Mouse (Mus musculus): ENCODE measurements around the gene Lzts3.

Gene Lzts3

GRCm38 (mm10) chr2:130634739-130635411, 7.7 kb downstream of the Lzts3 start:
- DNase-seq = peak; percentile 66

DNA sequence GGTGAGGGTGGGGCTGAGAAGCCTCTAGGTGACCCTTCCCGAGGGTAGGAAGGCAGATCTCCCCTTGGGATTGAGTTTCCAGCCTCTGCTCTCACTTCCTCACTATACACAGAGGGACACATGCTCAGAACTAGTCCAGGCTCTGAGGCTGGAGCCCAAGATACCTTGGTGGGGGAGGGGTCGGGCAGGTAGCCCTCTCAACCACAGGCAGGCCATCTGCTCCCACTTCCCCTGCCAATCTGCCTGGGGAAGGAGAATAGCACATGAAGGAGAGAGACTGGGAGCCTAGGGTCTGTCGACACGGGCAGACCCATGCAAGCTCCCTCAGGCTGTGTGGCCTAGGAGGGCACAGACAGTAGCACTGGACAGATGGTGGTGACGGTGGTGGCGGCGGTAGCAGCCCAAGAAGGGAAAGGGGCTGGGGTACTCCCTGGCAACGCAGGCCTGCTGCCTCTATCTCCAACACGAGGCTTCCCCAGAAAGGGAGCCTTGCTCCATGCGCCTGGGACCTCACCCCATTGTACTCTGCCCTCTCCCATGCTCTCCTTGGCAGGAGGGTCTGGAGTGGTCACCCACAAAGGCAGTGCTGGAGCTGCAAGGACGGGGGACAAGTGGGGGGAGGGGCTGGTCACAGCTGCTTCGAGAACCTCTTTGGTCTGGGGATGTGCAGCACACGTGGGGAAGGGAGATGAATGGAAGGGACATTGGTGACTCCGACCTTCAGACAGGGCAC, 8.4 kb downstream of the Lzts3 start:
- DNase-seq = peak; percentile 91

DNA sequence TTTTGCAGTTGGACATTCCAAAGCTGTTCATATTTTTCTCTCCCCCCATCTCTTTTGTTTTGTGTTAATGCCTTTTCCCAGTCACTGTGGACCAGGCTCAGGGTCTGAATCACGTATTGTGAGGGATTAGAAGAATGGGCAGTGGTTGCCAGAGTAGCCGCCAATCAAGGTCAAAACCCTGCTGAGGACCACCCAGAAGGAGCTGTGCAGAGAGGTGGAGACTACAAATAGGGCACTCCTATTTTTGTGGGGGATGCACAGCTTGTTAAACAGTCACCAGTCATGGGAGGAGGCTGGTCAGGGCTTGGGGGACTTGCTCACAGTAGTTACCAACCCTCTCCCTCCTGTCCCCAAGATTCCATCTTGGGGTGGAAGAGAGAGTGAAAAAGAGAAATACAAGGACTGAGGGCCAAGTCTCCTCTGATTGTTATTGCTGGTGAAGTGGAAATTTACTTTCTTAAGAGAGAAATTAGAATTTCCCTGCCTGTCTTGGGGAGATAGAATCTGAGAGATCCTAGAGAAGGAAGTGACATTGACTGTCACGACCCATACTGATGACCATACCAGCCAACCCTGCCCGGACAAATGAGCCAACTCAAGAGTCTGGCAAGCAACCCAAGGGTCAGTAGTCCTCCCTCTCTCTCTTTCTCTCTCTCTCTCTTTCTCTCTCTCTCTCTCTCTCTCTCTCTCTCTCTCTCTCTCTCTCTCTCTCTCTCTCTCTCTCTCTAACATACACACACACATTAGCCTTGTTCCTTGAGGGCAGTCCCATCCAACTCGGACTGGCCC, 9.5 kb downstream of the Lzts3 start:
- DNase-seq = peak; percentile 38

GRCm38 (mm10) chr2:130632416-130632815, 10.2 kb downstream of the Lzts3 start:
- peak; percentile 39 for DNase-seq

GRCm38 (mm10) chr2:130629839-130630203, 12.8 kb downstream of the Lzts3 start, which contains the start of the genes Fastkd5 and Ubox5:
Gene Fastkd5, minus strand, starts transcription at chr2:130630027.
Gene Ubox5, minus strand, starts transcription at chr2:130630038.
- peak; percentile 86 for DNase-seq

DNA sequence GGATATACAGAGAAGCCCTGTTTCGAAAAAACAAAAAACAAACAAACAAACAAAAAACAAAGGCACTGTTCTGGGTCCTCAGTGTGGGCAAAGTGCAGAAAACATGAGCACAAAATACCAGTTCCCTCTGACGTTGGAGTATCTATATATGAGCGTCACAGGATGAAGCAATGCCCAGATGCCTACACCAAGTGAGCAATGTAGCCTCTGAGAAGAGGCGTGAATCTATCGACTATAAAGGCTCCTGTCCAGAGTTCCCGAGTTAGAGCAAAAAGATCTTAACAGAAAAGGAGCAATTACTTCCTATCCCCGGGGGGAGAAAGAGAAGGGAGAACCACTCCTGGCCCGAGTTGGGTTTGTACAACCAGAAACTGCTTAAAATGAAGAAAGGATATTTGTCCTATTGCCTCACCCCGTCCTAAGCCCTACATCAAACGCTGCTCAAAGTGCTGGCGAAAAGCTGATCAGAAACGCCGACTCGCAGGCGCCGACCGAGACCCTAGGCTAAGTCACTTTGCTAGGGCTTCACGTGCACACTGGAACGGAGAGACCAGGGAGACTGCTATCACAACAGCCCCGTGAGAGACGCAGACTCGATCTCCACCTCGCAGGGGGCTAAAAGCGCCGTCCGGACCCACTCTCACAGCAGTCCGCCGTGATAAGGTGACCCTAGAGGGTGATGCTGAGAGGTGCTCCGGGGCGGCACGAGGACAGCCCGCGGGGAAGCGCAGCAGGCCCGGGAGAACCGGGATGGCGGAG, 13.3 kb downstream of the Lzts3 start:
- peak; percentile 11 for DNase-seq

DNA sequence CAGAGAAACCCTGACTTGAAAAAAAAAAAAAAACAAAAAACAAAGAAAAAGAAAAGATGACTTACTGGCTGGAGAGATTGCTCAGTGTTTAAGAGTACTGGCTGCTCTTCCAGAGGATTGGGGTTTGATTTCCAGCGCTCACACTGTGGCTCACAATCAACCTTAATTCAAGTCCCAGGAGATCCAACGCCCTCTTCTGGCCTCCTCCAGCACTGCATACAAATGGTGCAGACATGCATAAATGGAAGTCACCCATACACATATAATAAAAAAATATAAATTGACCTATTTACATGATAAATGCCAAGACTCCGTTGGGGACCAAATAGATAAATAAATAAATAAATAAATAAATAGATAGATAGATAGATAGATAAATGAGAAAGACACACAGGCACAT, 14.2 kb downstream of the Lzts3 start:
- peak; percentile 33 for DNase-seq

DNA sequence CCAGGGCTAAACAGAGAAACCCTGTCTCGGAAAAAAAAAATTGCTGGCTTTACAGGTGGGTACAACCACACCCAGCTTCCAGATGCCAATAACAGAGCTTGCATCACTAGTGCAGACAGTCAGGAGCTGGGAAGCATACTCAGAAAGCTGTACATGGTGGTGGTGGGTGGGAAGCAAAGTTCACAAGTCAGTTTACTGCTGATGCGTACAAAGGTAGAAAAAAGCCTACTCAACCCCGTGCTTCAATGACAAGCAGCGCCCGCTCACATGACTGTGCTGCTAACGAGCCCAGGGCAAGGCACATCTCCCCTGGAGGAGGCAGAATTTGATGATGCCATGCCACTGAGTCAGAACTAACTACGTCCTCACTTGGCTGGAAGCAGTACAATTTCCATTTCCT, 23.6 kb downstream of the Lzts3 start:
- no peak for DNase-seq

DNA sequence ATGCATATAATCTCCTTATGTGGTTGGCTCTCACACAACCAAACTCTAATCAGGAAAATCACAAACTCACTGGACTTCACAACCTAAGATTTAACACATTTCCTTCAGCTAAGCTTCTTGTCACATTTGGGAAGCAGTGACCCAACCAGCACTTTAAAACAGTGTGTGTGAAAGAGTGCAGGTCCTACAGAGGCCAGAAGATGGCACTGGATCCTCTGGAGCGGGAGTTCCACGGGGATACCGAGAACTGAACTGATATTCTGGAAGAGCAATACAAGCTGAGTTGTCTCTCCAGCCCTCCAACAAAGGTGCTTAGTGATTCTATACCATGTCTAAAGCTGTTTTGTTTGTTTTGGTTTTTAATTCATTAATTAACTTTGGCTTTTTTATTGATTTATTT, 29.5 kb downstream of the Lzts3 start:
- DNase-seq = no peak

GRCm38 (mm10) chr2:130602195-130602594, 40.4 kb downstream of the Lzts3 start:
- no peak for DNase-seq

DNA sequence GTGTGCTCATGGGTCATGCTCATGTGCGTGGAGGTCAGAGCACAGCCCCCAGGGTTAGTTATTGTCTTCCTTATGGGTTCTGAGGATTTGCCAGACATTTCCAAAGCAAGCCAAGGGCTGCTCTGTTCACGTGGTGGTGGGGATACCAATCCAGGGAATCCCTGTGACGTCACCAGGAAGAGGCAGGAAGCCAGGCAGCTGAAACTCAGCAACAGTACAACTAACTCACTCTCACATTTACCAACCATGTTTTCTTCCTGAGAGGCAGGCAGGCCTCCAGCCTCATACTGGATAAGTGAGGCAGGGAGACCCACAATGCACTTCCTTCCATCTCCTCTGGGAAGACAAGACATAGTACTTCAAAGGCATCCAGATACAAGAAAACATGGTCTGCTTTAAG, 44.2 kb downstream of the Lzts3 start:
- no peak for DNase-seq

DNA sequence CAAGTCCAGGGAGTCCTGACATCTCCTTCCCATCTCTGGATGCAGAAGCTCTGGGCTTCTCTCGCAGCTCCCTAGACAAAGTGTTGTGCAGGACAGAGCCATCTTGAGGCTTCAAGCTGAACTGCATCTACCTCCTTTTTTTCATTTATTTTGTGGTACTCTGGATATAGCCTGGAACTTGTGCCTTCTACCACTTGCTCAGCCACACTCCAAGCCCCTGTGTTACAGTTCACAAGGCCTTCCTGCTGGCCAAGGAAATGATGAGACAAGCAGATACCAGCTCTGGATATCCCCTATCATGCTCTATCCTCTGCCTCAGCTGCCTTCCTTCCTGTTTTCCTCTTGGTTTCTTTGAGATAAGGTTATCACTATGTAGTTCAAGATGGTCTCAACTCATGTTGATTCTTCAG, 45.0 kb downstream of the Lzts3 start:
- DNase-seq = no peak

DNA sequence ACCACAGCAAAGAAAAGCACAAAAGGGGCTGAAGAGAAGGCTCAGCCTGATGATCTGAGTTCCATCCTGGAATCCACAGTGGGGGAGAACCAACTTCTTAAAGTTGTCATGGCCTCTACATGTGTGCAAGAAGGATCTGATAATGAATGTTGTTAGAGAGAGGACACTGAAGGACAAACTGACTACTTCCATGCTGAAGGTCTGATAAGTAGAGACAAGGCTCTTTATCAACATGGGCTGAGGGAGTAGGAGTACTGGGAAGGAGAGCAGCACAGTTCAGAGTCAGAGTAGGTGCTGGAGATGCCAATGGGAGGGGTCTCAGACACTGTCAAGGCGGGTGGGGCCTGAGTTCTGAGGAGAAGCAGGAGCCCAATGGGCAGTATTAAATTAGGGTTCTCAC, 47.0 kb downstream of the Lzts3 start:
- no peak for DNase-seq

- DNase-seq = no peak
Observed at GRCm38 (mm10) chr2:130591016-130591415, 51.6 kb downstream of the Lzts3 start.

DNA sequence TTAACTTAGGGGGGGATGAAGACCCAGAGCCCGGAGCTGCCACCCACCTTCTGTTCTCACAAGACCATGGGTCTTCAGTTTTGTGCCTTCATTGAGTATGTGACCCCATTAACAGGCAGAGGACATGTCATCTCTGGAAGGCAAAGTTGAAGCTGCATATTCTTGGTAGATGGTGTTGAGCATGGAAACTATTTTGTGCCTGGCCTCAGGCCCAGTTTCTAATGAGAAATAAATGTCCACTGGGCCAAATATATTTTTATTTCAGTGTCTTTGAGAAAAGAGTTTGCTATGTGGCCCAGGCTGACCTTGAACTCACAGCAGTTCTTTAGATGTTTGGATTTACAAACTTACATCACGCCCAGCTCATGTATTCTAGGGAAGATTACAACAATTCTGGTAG, 52.8 kb downstream of the Lzts3 start:
- no peak for DNase-seq

DNA sequence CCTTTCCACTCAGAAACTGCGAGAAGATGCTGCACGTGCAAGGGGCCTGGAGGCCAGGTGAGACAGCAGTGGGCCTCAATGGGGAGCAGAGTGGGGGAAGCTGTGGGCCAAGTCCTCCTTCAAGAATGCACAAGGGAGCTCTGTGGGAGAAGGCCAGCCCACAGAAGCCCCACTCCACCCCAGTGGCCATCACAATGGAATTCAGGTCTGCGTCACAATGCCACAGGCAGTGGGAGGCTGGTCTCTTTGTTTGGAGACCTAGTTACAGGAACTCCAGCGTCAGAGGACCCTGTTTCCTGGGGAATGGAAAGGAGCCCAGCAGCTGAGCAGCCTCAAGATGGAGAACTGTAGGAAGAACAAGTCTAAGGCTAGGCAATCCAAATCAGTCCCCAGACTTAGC, 53.4 kb downstream of the Lzts3 start:
- no peak for DNase-seq

GRCm38 (mm10) chr2:130588373-130588772, 54.2 kb downstream of the Lzts3 start:
- DNase-seq = no peak

DNA sequence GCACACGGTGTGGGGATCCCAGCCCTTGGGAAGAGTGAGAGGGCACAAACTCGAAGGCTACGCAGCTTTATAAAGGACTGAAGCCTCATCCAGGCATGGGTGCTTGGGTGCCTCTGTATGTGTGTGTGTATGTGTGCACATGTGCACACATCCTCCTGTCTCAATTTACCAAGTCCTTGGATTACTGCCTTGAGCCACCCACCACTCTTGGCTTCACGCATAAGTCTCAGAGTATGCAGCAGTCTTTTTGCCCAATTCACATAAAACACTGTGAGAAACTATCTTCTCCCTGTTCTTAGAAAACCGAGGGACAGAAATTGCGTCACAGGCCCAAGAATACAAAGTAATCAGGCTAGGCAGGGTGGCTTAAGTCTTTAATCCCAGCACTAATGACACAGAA, 56.6 kb downstream of the Lzts3 start:
- DNase-seq = no peak

- no peak for DNase-seq
Observed at GRCm38 (mm10) chr2:130583902-130584560, 58.6 kb downstream of the Lzts3 start.
